Mouse (Mus musculus): ENCODE results near the gene Lrrc75b. TPM values are rescaled to one million over a fixed set of nuclear protein-coding genes. Genes with fewer than 3 reads are reported as not detected.
"Not testable (repeated sequence)": the region's sequence is repeated elsewhere in the genome, so short reads cannot be mapped to it uniquely, and the experiment has no call there.

Lrrc75b gene
- total and polyA plus RNA-seq, 3 experiments: not detected

GRCm38 (mm10) chr10:75566765-75567164 is 6.6 kb upstream of the Lrrc75b start:
- not testable (repeated sequence) for H3K9me3 ChIP-seq (replicated peaks; ENCODE audit: insufficient read depth, low read length); H3K79me2 ChIP-seq (ENCODE audit: control insufficient read depth, insufficient read depth, low read length, poor library complexity); H3K27ac ChIP-seq (ENCODE audit: control insufficient read depth, low read depth, low read length); H3K4me3 ChIP-seq (ENCODE audit: control insufficient read depth in 1 of 2, insufficient read depth in 1 of 2, low read depth in 2 of 2, low read length in 2 of 2); H3K9ac ChIP-seq (ENCODE audit: control insufficient read depth, low read depth, low read length, poor library complexity, severe bottlenecking); H3K27me3 ChIP-seq (ENCODE audit: control insufficient read depth in 1 of 2, insufficient read depth in 2 of 2, low read length in 2 of 2)
- TF ChIP-seq CTCF (IDR thresholded peaks at IDR 0.05 in 2 of 3, conservative IDR thresholded peaks at IDR 0.05 in 1 of 3; ENCODE audit: control insufficient read depth in 1 of 3, insufficient read depth in 1 of 3, low read depth in 2 of 3, low read length in 3 of 3, poor library complexity in 1 of 3, severe bottlenecking in 1 of 3) (peak in 2 of 3 experiments; percentile 15 to 38; a peak in 3 of 6 replicates), MYC (IDR thresholded peaks at IDR 0.05; ENCODE audit: low read depth, low read length) (0 out of 2 replicates have a peak, but pooled peaks have one; percentile 35)
- DNase-seq (ENCODE audit: low read depth, low spot score): peak; percentile 34
- Histone ChIP-seq H3K36me3 (ENCODE audit: control insufficient read depth in 1 of 2, insufficient read depth in 2 of 2, low read length in 2 of 2) (peaks cover 0 to 31% of the 10 kb centered on the region in 2 experiments; a peak in 2 of 4 replicates), H3K4me1 (ENCODE audit: control insufficient read depth in 1 of 2, insufficient read depth in 2 of 2, low read length in 2 of 2) (peaks cover 7 to 43% of the 10 kb centered on the region in 2 experiments)

GRCm38 (mm10) chr10:75566321-75566720 is 6.2 kb upstream of the Lrrc75b start:
- Histone ChIP-seq H3K4me1 (ENCODE audit: control insufficient read depth in 1 of 2, insufficient read depth in 2 of 2, low read length in 2 of 2) (peaks cover 7 to 43% of the 10 kb centered on the region in 2 experiments), H3K27me3 (ENCODE audit: control insufficient read depth in 1 of 2, insufficient read depth in 2 of 2, low read length in 2 of 2) (no peaks in the 10 kb centered on the region), H3K79me2 (ENCODE audit: control insufficient read depth, insufficient read depth, low read length, poor library complexity) (no peaks in the 10 kb centered on the region), H3K9ac (ENCODE audit: control insufficient read depth, low read depth, low read length, poor library complexity, severe bottlenecking) (0 out of 2 replicates have a peak overlapping the region, but pooled peaks have one; percentile 44), H3K9me3 (replicated peaks; ENCODE audit: insufficient read depth, low read length) (no peaks in the 10 kb centered on the region), H3K36me3 (ENCODE audit: control insufficient read depth in 1 of 2, insufficient read depth in 2 of 2, low read length in 2 of 2) (peaks cover 0 to 31% of the 10 kb centered on the region in 2 experiments; a peak in 2 of 4 replicates), H3K27ac (ENCODE audit: control insufficient read depth, low read depth, low read length) (peak overlapping the region; percentile 76), H3K4me3 (ENCODE audit: control insufficient read depth in 1 of 2, insufficient read depth in 1 of 2, low read depth in 2 of 2, low read length in 2 of 2) (no peak overlapping the region)
- peak; percentile 51 for DNase-seq (ENCODE audit: low read depth, low spot score)
- no peak for TF ChIP-seq HCFC1 (IDR thresholded peaks at IDR 0.05; ENCODE audit: low read depth, low read length)
- TF ChIP-seq CTCF (IDR thresholded peaks at IDR 0.05 in 2 of 3, conservative IDR thresholded peaks at IDR 0.05 in 1 of 3; ENCODE audit: control insufficient read depth in 1 of 3, insufficient read depth in 1 of 3, low read depth in 2 of 3, low read length in 3 of 3, poor library complexity in 1 of 3, severe bottlenecking in 1 of 3): peak in 2 of 3 experiments; percentile 8 to 22; a peak in 2 of 6 replicates

DNA sequence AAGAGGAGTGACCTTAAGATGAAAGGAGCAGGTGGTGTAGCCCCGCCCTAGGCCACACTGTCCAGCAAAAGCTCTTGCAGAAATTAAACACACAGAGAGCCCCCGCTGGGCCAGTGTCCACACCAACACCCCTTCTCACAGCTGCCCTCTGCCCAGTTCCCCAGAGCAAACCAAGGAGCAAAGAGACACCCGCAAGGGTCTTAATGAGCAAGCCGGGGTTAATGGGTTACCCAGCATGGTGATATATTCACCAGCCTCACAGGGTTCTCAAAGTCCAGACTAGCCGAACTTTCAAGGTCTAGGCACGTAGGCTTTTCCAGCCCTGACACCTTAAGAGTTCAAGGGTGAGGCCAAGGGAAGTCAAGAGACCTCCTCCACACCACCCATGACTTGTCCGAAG is 5.8 kb upstream of the Lrrc75b start:
- no peaks in the 10 kb centered on the region for H3K9me3 ChIP-seq (replicated peaks; ENCODE audit: insufficient read depth, low read length)
- H3K27ac ChIP-seq (ENCODE audit: control insufficient read depth, low read depth, low read length): peak overlapping the region; percentile 76
- H3K9ac ChIP-seq (ENCODE audit: control insufficient read depth, low read depth, low read length, poor library complexity, severe bottlenecking): peak overlapping the region; percentile 44
- H3K4me1 ChIP-seq (ENCODE audit: control insufficient read depth in 1 of 2, insufficient read depth in 2 of 2, low read length in 2 of 2): peaks cover 7 to 43% of the 10 kb centered on the region in 2 experiments
- no peak for DNase-seq (ENCODE audit: low read depth, low spot score)
- TF ChIP-seq MXI1 (IDR thresholded peaks at IDR 0.05; ENCODE audit: low read depth, low read length) (0 out of 2 replicates have a peak, but pooled peaks have one; percentile 20), MYC (IDR thresholded peaks at IDR 0.05; ENCODE audit: low read depth, low read length) (no peak), MAZ (IDR thresholded peaks at IDR 0.05; ENCODE audit: low read depth, low read length) (no peak; the same call in 1 of the 2 replicates), ZNF384 (IDR thresholded peaks at IDR 0.05; ENCODE audit: low read depth, low read length) (no peak), JUND (IDR thresholded peaks at IDR 0.05; ENCODE audit: low read depth, low read length) (no peak)
- peaks cover 0 to 31% of the 10 kb centered on the region in 2 experiments; a peak in 2 of 4 replicates for H3K36me3 ChIP-seq (ENCODE audit: control insufficient read depth in 1 of 2, insufficient read depth in 2 of 2, low read length in 2 of 2)
- H3K27me3 ChIP-seq (ENCODE audit: control insufficient read depth in 1 of 2, insufficient read depth in 2 of 2, low read length in 2 of 2): no peaks in the 10 kb centered on the region
- peak overlapping the region in 1 of 2 experiments; percentile 27; a peak in 1 of 4 replicates for H3K4me3 ChIP-seq (ENCODE audit: control insufficient read depth in 1 of 2, insufficient read depth in 1 of 2, low read depth in 2 of 2, low read length in 2 of 2)
- no peaks in the 10 kb centered on the region for H3K79me2 ChIP-seq (ENCODE audit: control insufficient read depth, insufficient read depth, low read length, poor library complexity)
